Mouse (Mus musculus): Measurements from ENCODE around the gene Igsf8.

Gene Igsf8

GRCm38 (mm10) chr1:172325680-172326535 lies 64.5 kb downstream of the Igsf8 start:
- peak; percentile 80 for DNase-seq

- no peak for DNase-seq
Measured at GRCm38 (mm10) chr1:172326684-172327083, 65.2 kb downstream of the Igsf8 start.

GRCm38 (mm10) chr1:172327206-172328001 lies 66.0 kb downstream of the Igsf8 start:
- no peak for DNase-seq

GRCm38 (mm10) chr1:172328041-172328440 lies 66.6 kb downstream of the Igsf8 start:
- no peak for DNase-seq

GRCm38 (mm10) chr1:172328461-172328860 lies 67.0 kb downstream of the Igsf8 start:
- DNase-seq, result no peak

- peak; percentile 89 for DNase-seq
Measured at GRCm38 (mm10) chr1:172329131-172329530, 67.7 kb downstream of the Igsf8 start, which contains the start of gene Kcnj9. Kcnj9 (minus strand) TSS chr1:172329318.

DNA sequence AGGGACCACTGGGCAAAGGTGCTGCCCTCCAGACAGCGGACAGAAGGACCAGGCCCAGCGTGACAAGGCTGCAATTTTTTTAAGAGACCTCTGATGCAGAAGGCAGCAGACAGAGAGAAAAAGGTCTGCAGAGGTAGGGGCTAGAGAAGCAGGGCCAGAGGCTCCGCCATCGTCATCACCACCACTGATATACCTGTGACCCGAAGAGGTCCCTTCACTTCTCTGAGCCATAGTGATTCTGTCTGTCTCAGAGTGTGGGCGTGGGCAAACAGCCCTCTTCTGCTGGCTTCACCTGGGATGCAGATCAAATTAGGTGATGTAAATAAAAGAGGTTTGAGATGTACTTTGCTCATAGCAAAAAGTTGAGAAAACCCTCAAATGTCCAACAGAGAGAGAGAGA lies 68.2 kb downstream of the Igsf8 start:
- no peak for DNase-seq

DNA sequence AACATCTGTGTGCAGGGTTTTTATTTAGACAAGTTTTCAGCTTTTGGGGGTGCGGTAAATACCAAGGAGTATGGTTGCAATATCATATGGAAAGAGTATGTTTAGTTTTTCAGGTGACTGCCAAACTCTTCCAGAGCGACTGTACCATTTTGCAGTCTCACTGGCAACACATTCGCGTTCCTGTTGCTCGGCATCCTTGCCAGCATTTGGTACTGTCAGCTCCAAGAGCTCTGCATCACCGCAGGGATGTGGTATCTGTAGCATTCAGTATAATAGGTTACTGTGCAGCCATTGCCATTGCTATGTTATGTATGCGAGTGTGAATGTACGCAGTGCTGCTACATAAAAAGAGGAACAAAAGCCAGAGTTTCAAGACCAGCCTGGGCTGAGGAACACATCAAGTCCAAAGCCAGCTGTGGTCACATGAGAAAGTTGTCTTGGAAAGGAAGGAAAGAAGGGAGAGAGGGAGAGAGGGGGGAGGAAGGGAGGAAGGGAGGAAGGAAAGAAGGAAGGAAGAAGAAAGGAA lies 70.0 kb downstream of the Igsf8 start:
- DNase-seq, result no peak

DNA sequence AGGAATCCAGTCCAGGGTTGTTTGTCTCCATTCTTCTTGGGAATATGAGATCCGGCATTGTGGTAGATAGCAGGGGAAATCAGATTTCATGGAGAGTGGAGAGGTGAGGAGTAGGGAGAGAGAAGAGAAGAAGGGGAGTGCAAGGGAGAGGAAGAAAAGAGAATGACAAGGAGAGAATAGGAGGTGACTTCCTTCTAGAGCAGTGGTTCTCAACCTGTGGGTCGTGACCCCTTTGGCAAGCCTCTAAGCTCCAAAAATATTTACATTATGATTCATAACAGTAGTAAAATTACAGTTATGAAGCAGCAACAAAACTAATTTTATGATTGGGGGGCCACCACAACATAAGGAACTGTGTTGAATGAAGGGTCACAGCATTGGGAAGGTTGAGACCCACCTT lies 71.5 kb downstream of the Igsf8 start:
- no peak for DNase-seq

DNA sequence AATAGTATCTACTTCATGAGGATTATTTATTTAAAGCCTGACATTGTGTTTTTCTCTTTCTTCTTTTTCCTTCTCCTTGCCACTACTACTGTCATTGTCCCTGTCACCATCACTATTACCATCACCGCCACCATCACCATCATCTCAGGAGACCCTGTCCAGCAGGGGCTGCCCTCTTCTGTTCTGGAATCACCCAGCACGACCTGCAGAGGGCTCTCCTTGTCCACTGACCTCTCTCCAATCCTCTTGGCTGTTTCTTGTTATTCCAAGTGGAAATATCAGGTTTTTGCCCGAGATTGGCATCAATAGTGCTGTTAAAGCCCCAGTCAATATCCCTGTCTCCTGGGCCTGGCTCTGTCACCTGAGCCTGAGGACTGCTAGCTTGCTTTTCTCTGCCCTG lies 72.1 kb downstream of the Igsf8 start:
- DNase-seq, result peak; percentile 66

- no peak for DNase-seq
Measured at GRCm38 (mm10) chr1:172335804-172336203, 74.4 kb downstream of the Igsf8 start.

GRCm38 (mm10) chr1:172337411-172338185 lies 76.2 kb downstream of the Igsf8 start:
- DNase-seq, result peak; percentile 62

DNA sequence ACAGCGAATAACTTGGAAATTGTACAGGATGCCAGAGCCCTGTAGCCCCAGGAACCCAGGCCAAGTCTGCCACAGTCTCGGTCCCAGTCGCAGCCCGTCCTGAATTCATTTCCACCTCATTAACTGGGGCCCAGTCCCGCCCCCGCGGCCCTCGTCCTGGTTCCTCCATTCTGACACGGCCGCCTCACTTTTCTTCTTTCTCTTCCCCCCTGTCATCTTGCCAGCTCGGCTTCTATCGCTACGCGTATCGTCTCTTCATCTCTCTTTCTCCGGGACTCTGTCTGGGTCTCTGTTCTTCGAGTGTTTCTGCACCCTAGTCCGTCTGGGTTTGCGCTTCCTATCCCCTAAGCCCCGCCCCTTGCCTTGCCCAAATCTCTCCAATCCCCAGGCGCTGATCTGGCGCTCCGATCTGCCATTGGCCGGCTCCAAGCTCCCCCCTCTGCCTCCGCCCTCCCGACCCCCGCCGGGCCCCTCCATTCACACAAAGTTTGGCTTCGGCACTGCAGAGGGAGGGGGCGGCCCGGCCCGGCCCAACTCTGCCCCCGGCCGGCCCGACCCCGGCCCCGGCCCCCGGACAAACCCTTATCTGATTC lies 79.4 kb downstream of the Igsf8 start, which contains the start of gene Kcnj10:
Gene Kcnj10 (plus strand): TSS at position 482 of the 593 bp plus-strand sequence.
- DNase-seq, result peak; percentile 95

- DNase-seq, result no peak
Measured at GRCm38 (mm10) chr1:172341386-172341785, 79.9 kb downstream of the Igsf8 start.

DNA sequence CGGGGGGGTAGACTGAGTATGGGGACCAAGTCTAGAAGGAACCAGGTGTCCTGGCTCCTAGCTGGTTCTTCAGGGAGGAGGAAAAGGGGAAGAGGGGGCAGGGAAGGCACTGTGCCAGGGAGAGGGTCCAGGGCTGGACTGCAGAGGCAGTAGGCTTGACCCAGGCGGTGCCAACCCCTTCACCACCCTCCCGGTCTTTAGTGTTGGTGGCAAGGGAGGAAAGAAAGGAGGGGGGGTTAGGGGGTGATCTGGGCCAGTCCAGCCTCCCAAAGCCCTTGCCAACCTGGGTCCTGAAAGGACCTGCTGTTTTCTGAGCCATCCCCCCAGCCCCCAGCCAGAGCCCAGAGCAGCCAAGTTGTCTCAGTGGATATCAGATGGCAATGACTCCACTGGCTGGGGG lies 81.3 kb downstream of the Igsf8 start:
- DNase-seq, result peak; percentile 27

DNA sequence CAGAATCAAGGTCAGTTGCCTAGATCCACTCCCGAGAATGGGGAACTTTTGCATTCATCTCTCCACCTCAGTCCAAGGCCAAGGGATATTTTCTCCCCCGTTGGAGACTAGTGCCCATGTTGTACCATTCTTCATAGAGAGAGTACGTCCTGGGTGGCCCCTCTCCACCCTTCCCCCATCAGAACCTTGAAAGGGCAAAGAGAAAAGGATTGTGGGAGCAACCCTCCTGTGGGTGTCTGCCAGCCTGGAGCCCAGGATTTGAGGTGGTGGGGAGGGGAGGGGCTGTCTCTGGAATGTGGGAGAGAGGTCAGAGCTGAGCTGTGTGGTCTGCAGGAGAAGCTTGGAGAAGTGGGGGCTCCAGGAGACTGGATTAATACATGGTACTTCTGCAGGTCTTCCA lies 82.5 kb downstream of the Igsf8 start:
- DNase-seq, result peak; percentile 77

GRCm38 (mm10) chr1:172344820-172345219 lies 83.4 kb downstream of the Igsf8 start:
- DNase-seq, result no peak

DNA sequence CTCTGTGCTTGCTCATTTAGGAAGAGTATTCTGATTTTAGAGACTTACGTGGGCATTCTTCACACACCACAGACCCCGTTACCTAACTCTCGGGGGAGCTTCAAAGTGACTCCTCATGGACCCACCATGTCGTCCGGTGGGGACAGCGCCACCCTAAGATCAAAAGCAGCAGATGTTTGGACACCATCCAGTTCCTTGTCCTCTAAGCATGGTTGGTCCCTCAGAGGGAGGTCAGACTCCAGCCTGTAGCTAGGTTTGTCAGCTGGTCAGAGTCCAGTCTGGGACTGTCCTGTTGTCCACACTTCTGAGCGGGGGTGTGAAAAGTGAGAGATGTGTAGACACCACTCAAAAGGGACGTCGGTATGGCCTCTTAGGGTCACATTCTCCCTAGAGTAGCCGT lies 85.3 kb downstream of the Igsf8 start:
- DNase-seq, result no peak

GRCm38 (mm10) chr1:172347382-172347781 lies 85.9 kb downstream of the Igsf8 start:
- DNase-seq, result no peak

- no peak for DNase-seq
Measured at GRCm38 (mm10) chr1:172349504-172349903, 88.1 kb downstream of the Igsf8 start.

DNA sequence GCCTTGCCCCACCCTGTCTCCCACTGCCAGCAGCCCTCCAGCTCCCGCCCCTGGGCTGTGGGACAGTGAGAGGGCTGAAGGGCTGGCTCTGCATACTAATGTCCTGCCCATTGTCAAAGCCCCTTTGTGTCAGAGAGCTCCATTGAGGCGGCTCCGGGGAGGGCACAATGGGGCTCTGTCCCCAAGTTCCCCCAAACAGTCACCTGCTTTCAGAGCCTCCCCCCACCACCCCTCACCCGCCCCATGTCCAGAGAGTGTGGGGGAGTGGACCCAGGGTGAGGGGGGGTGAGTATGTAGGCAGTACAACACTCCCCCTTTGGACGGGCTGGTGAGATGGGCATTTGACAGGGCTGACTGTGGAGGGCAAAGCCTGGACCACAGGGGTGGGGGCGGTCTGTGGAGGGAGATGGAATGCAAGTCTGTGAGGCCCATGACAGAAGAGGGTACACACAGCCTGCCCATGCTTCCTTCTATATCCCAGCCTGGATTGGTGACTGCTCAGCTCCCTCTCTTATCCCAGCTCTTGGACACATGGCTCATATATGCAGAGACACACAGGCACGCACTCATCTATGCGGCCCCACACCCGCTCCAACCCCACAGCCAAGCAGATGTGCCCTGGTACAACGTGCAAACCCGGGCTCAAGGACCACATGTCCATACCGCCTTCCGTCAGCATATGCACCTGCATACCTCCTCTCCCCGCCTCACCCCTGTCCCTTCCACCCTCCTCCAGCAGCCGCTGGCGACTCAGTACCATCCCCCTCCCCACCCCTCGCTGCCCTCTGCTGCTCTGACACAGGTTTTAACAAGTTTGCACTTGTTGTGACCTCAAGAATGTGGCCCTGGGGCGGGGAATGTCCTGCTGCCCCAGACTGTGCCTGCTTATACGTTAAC lies 88.7 kb downstream of the Igsf8 start:
- peak; percentile 97 for DNase-seq

All from retina, postnatal 1 day (tissue).